Mouse (Mus musculus) limb, embryonic 14.5 days (tissue): ENCODE results near the gene Hist1h2bm. TPM values are rescaled to one million over a fixed set of nuclear protein-coding genes. Genes with fewer than 3 reads are reported as not detected.
"Not testable (repeated sequence)": the region's sequence is repeated elsewhere in the genome, so short reads cannot be mapped to it uniquely, and the experiment has no call there.

ENCODE experiments used
- ATAC-seq: fragments of 200-750 bp; cut with Nextera tagmentation; 2 replicates; pipeline ENCODE4 v1.8.0; 2017; ENCODE audit warnings: low read depth, moderate number of reproducible peaks, moderate TSS enrichment; ENCODE audit not compliant: low FRiP score
- DNase-seq: peaks from one replicate; pipeline ENCODE4 v3.0.0-alpha.2; 2015; ENCODE audit warnings: low spot score
- H3K27ac ChIP-seq: fragments of 300-500 bp; sonication (generic); replicated peaks from 2 replicates; pipeline ENCODE4 v1.5.1; 2014; ENCODE audit warnings: low read depth, mild to moderate bottlenecking, low read length, moderate library complexity, mixed read lengths
- H3K27me3 ChIP-seq: fragments of 300-500 bp; sonication (generic); 2 replicates; pipeline ENCODE4 v1.6.1; 2014; ENCODE audit warnings: low read length, mixed read lengths; ENCODE audit not compliant: control insufficient read depth, insufficient read depth
- H3K36me3 ChIP-seq: fragments of 300-500 bp; sonication (generic); 2 replicates; pipeline ENCODE4 v1.6.1; 2014; ENCODE audit warnings: mild to moderate bottlenecking, low read length, moderate library complexity, mixed read lengths; ENCODE audit not compliant: control insufficient read depth, insufficient read depth
- H3K4me1 ChIP-seq: fragments of 300-500 bp; sonication (generic); 2 replicates; pipeline ENCODE4 v1.6.1; 2014; ENCODE audit warnings: antibody characterized with exemption, low read length, mixed read lengths; ENCODE audit not compliant: control insufficient read depth, insufficient read depth
- H3K4me2 ChIP-seq: fragments of 300-500 bp; sonication (generic); replicated peaks from 2 replicates; pipeline ENCODE4 v1.6.1; 2014; ENCODE audit warnings: low read depth, mild to moderate bottlenecking, low read length, moderate library complexity; ENCODE audit not compliant: severe bottlenecking
- H3K4me3 ChIP-seq: fragments of 300-500 bp; sonication (generic); replicated peaks from 2 replicates; pipeline ENCODE4 v1.5.1; 2014; ENCODE audit warnings: low read length
- H3K9ac ChIP-seq: fragments of 300-500 bp; sonication (generic); 2 replicates; pipeline ENCODE4 v1.6.1; 2014; ENCODE audit warnings: mild to moderate bottlenecking, low read depth, low read length, moderate library complexity; ENCODE audit not compliant: severe bottlenecking
- H3K9me3 ChIP-seq: fragments of 300-500 bp; sonication (generic); 2 replicates; pipeline ENCODE4 v1.6.1; 2016; ENCODE audit warnings: low read length; ENCODE audit not compliant: control insufficient read depth
- POLR2A ChIP-seq: fragments of 200-500 bp; IDR thresholded peaks from 2 replicates; pipeline ENCODE4 v1.8.0; 2012; ENCODE audit warnings: inconsistent platforms, mild to moderate bottlenecking, moderate library complexity, borderline replicate concordance; ENCODE audit not compliant: insufficient read depth, insufficient read length; ENCODE audit errors: extremely low read depth
- WGBS: fragments of 180-500 bp; shearing (Covaris S2); extraction: QIAGEN DNeasy Blood & Tissue Kit; methylation state at CpG from one replicate; pipeline ENCODE4 v1.1.7; 2014; 5-methylcytosine and 5-hydroxymethylcytosine counted together
- polyA plus RNA-seq, 2 experiments: library from polyadenylated mRNA; depleted of rRNA in 1 of 2; stranded (reverse) in 1 of 2; unstranded in 1 of 2; fragments of >200 nt; fragmentation: Nextera tagmentation in 1 of 2; extraction: Ambion mirVana in 1 of 2; gene quantifications; 2 replicates each; pipeline versions ENCODE4 v1.2.1 to v1.2.3; 2012 to 2014

Gene Hist1h2bm
- polyA plus RNA-seq, 2 experiments = 4.8 to 15.1 TPM

DNA sequence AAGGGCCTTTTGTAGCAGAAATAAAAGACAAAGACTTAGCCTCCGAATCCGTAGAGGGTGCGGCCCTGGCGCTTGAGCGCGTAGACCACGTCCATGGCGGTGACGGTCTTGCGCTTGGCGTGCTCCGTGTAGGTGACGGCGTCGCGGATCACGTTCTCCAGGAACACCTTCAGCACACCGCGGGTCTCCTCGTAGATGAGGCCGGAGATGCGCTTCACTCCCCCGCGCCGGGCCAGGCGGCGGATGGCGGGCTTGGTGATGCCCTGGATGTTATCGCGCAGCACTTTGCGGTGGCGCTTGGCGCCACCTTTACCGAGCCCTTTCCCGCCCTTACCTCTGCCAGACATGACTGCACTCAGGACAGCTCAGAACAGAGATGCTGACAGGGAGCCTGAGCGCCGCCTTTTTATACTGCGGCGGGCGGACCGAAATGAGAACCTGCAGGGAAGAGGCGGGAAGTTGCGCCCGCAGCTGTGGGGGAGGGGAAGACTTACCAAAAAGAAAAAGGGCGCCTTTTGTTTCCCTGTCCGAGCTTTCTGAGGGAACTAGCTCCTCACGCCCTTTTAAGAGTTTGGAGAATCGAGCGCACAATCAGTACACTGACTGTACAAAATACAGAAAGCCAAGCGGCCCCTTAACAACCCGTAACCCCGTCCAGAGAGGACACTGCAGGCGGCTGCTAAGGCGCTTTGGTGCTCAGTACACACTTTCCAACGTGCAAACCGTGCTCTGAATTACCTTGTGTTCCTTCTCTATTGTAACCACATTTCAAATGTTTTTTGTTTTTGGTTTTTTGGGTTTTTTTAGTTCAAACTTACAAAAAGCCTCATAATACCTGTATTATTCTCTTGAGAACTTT, 28.5 kb downstream of the Hist1h2bm start, which contains the start of gene Hist1h4k:
Hist1h4k (minus strand) TSS at position 347 of the 859 bp plus-strand sequence.
- H3K9me3 ChIP-seq, H3K27me3 ChIP-seq, H3K36me3 ChIP-seq: not testable (repeated sequence)
- under 1% methylated on average over 44 of the region's 56 CpGs for WGBS
- H3K4me2 ChIP-seq = peak within 1 kb of the TSS; percentile 83
- peaks cover 23% of the 10 kb centered on the region for H3K4me1 ChIP-seq
- peak within 1 kb of the TSS; percentile 94 for H3K27ac ChIP-seq
- ATAC-seq = peak; percentile 83
- peak; percentile 95; the same call in 1 of the 2 replicates for TF ChIP-seq POLR2A
- DNase-seq = peak; percentile 94
- H3K9ac ChIP-seq = peak within 1 kb of the TSS; percentile 57
- peak within 1 kb of the TSS; percentile 52 for H3K4me3 ChIP-seq

DNA sequence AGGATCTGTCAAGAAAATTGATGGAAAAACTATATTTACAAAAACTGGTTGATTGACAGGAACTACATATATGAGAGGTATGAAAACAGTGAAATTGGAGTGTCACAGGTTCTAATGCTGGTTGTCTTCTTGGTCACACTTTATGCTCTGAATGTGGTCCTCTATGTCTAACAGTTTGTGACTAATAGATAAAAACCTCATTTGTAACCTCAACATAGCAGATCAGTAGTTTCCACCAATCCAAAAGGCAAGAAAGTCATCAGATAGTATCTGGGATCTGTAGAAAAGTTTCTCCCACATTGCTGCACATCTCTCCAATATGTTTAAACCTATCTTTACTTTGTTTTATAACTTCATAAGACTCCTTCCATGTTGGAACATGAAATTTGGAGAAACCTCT, 29.6 kb downstream of the Hist1h2bm start:
- Histone ChIP-seq H3K4me1 (peaks cover 23% of the 10 kb centered on the region), H3K4me3 (no peak overlapping the region), H3K27ac (0 out of 2 replicates have a peak overlapping the region, but pooled peaks have one; percentile 43), H3K4me2 (no peak overlapping the region), H3K9me3 (no peaks in the 10 kb centered on the region), H3K36me3 (no peaks in the 10 kb centered on the region), H3K9ac (no peak overlapping the region), H3K27me3 (no peaks in the 10 kb centered on the region)
- TF ChIP-seq POLR2A = no peak
- DNase-seq = no peak
- ATAC-seq = no peak

DNA sequence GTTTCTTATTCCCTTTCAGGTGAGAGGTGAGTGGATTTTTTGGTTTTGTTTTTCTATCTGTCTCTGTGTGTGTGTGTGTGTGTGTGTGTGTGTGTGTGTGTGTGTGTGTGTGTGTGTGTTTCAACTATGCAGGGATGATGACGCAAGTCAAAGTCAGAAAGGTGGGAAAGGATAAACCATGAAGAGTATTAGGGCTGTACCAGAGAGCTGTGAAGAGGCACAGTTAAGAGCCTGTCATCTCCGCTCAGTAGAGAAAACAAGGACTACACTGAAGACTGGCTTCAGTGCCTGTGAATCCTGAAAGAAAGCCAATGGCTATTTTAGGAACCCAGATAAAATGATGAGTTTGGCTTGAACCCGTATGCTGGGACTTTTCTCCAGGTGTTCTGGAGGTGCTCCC, 30.0 kb downstream of the Hist1h2bm start:
- H3K4me3 ChIP-seq = no peak overlapping the region
- no peak overlapping the region for H3K9ac ChIP-seq
- H3K36me3 ChIP-seq = no peaks in the 10 kb centered on the region
- no peak overlapping the region for H3K4me2 ChIP-seq
- ATAC-seq (no peak), DNase-seq (no peak)
- TF ChIP-seq POLR2A = no peak
- no peaks in the 10 kb centered on the region for H3K27me3 ChIP-seq
- peak overlapping the region; percentile 43; the same call in 1 of the 2 replicates for H3K27ac ChIP-seq
- 71% methylated on average over 3 of the region's 3 CpGs for WGBS
- no peaks in the 10 kb centered on the region for H3K9me3 ChIP-seq
- H3K4me1 ChIP-seq = peaks cover 23% of the 10 kb centered on the region

DNA sequence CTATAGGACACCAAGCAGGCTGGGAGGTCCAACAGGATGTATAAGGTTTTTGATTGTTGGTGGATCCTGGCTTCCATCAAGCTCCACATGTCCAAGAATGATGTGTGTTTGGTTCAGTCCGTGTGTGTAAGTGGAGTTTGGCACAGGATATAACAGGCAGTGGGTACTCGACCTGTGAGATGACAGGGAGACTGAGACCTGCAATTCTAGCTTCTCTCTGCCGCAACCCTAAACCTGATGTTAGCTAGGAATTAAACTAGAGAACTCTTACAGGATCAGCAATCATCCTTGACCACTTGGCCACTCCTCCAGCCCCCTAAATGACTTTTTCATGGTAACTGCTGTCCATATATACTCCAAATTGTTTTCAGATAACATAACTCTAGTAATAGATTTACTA, 30.5 kb downstream of the Hist1h2bm start:
- DNase-seq (no peak), ATAC-seq (no peak)
- Histone ChIP-seq H3K4me2 (peak overlapping the region; percentile 62), H3K4me3 (0 out of 2 replicates have a peak overlapping the region, but pooled peaks have one; percentile 43), H3K27me3 (no peaks in the 10 kb centered on the region), H3K27ac (peak overlapping the region; percentile 89), H3K9ac (no peak overlapping the region), H3K4me1 (peaks cover 23% of the 10 kb centered on the region), H3K9me3 (no peaks in the 10 kb centered on the region), H3K36me3 (no peaks in the 10 kb centered on the region)
- 39% methylated on average over 3 of the region's 3 CpGs for WGBS
- TF ChIP-seq POLR2A = 0 out of 2 replicates have a peak, but pooled peaks have one; percentile 32

DNA sequence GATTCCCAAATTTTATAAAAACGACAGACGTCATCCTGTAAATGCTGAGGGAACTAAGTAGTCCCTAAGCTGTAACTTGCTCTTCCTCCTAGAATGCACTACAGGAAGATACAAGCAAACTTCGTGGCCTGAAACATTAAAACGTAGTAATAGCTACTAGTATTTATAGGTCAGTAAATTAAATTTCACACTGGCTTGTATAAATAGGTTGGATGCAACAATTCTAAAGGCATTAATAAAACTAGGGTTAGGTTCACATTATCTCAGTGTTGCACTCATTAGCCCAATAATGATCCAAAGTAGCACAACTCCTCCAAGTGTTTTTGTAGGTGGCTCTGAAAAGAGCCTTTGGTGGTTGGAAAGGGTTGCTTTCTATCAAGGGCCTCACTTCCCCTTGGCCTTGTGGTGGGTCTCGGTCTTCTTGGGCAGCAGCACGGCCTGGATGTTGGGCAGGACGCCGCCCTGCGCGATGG, 31.2 kb downstream of the Hist1h2bm start:
- ATAC-seq = no peak
- 1% methylated on average over 10 of the region's 10 CpGs for WGBS
- Histone ChIP-seq H3K4me2 (peak overlapping the region; percentile 62), H3K4me3 (peak overlapping the region; percentile 43), H3K9ac (peak overlapping the region; percentile 61), H3K9me3 (no peaks in the 10 kb centered on the region), H3K36me3 (no peaks in the 10 kb centered on the region), H3K4me1 (peaks cover 23% of the 10 kb centered on the region), H3K27me3 (no peaks in the 10 kb centered on the region), H3K27ac (peak overlapping the region; percentile 89)
- TF ChIP-seq POLR2A = no peak
- no peak for DNase-seq
